Mouse (Mus musculus): Measurements from ENCODE around the gene Hoxd12. TPM values are rescaled to one million over a fixed set of nuclear protein-coding genes. Genes with fewer than 3 reads are reported as not detected.

Hoxd12 gene
- polyA plus RNA-seq, 1 experiment = 3.7 TPM

DNA sequence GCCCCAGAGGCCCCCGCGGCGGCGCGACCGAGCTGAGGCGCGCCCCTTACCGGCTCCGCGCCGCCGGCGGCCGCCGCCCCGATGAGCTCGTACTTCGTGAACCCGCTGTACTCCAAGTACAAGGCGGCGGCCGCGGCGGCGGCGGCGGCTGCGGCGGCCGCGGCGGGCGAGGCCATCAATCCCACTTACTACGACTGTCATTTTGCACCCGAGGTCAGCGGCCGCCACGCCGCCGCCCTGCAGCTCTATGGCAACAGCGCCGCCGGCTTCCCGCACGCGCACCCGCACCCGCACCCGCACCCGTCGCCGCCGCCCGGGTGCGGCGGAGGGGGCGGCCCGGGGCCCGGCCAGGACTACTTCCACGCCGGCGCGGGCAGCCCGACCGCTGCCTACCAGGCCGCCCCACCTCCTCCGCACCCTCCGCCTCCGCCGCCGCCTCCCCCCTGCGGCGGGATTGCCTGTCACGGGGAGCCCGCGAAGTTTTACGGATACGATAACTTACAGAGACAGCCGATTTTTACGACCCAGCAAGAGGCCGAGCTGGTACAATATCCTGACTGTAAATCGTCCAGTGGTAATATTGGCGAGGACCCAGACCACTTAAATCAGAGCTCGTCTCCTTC lies 30.8 kb downstream of the Hoxd12 start:
- Histone ChIP-seq H3K4me3 (ENCODE audit: insufficient read depth, low read length) (peak overlapping the region; percentile 26), H3K4me1 (ENCODE audit: control insufficient read depth, insufficient read depth, low read length) (no peaks in the 10 kb centered on the region), H3K27ac (ENCODE audit: insufficient read depth, low read length) (peak overlapping the region; percentile 28; the same call in 1 of the 2 replicates)
- no peak; the same call in 1 of the 2 replicates for TF ChIP-seq POLR2A (IDR thresholded peaks at IDR 0.05; ENCODE audit: low read depth, low read length)
- TF ChIP-seq CTCF (IDR thresholded peaks at IDR 0.05; ENCODE audit: borderline replicate concordance, insufficient read depth, low read length) = no peak

GRCm38 (mm10) chr2:74706393-74706960 lies 31.7 kb downstream of the Hoxd12 start:
- H3K4me3 ChIP-seq (ENCODE audit: insufficient read depth, low read length) = peak overlapping the region; percentile 26
- no peaks in the 10 kb centered on the region for H3K4me1 ChIP-seq (ENCODE audit: control insufficient read depth, insufficient read depth, low read length)
- TF ChIP-seq CTCF (IDR thresholded peaks at IDR 0.05; ENCODE audit: borderline replicate concordance, insufficient read depth, low read length) = no peak
- TF ChIP-seq POLR2A (IDR thresholded peaks at IDR 0.05; ENCODE audit: low read depth, low read length) = no peak
- no peak overlapping the region for H3K27ac ChIP-seq (ENCODE audit: insufficient read depth, low read length)

DNA sequence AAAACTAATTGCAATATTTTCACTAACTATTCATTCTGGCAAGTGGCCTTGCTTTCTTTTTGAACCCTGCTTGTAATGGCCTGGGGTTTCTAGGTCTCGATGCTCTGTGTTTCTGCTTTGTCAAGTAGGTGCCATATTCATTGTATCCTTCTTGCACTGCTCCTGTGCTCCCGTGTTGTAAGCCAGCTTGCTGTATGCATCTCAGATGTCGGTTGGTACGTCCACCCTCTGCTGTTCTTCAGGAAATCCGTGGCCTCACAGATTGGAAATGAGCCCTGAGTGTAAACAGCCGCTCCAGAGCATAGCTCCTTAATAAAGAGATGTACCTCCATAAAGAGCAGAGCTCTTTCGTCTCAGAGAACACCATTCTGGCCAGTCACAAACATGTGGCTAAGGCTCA lies 32.8 kb downstream of the Hoxd12 start:
- no peaks in the 10 kb centered on the region for H3K4me1 ChIP-seq (ENCODE audit: control insufficient read depth, insufficient read depth, low read length)
- no peak overlapping the region for H3K4me3 ChIP-seq (ENCODE audit: insufficient read depth, low read length)
- H3K27ac ChIP-seq (ENCODE audit: insufficient read depth, low read length) = no peak overlapping the region
- no peak for TF ChIP-seq CTCF (IDR thresholded peaks at IDR 0.05; ENCODE audit: borderline replicate concordance, insufficient read depth, low read length)
- TF ChIP-seq POLR2A (IDR thresholded peaks at IDR 0.05; ENCODE audit: low read depth, low read length) = no peak

GRCm38 (mm10) chr2:74708676-74709075 lies 33.9 kb downstream of the Hoxd12 start:
- H3K4me1 ChIP-seq (ENCODE audit: control insufficient read depth, insufficient read depth, low read length) = no peaks in the 10 kb centered on the region
- no peak overlapping the region for H3K4me3 ChIP-seq (ENCODE audit: insufficient read depth, low read length)
- H3K27ac ChIP-seq (ENCODE audit: insufficient read depth, low read length) = no peak overlapping the region
- TF ChIP-seq CTCF (IDR thresholded peaks at IDR 0.05; ENCODE audit: borderline replicate concordance, insufficient read depth, low read length) (no peak), POLR2A (IDR thresholded peaks at IDR 0.05; ENCODE audit: low read depth, low read length) (no peak)

GRCm38 (mm10) chr2:74709465-74710419 lies 34.9 kb downstream of the Hoxd12 start:
- H3K4me3 ChIP-seq (ENCODE audit: insufficient read depth, low read length) = no peak overlapping the region

GRCm38 (mm10) chr2:74710929-74711543 lies 36.2 kb downstream of the Hoxd12 start:
- Histone ChIP-seq H3K4me1 (ENCODE audit: control insufficient read depth, insufficient read depth, low read length) (no peaks in the 10 kb centered on the region), H3K27ac (ENCODE audit: insufficient read depth, low read length) (peak overlapping the region; percentile 78; the same call in 1 of the 2 replicates), H3K4me3 (ENCODE audit: insufficient read depth, low read length) (peak overlapping the region; percentile 44)
- TF ChIP-seq CTCF (IDR thresholded peaks at IDR 0.05; ENCODE audit: borderline replicate concordance, insufficient read depth, low read length) (no peak), POLR2A (IDR thresholded peaks at IDR 0.05; ENCODE audit: low read depth, low read length) (no peak; the same call in 1 of the 2 replicates)

More at GRCm38 (mm10) chr2:74709465-74710419, 34.9 kb downstream of the Hoxd12 start:
- H3K27ac ChIP-seq (ENCODE audit: insufficient read depth, low read length) = no peak overlapping the region
- TF ChIP-seq CTCF (IDR thresholded peaks at IDR 0.05; ENCODE audit: borderline replicate concordance, insufficient read depth, low read length) = no peak
- H3K4me1 ChIP-seq (ENCODE audit: control insufficient read depth, insufficient read depth, low read length) = no peaks in the 10 kb centered on the region

GRCm38 (mm10) chr2:74711721-74712621 lies 37.2 kb downstream of the Hoxd12 start, which contains the start of the genes Hoxd3 and Hoxd4:
Gene Hoxd3 (plus strand): TSS chr2:74711927.
Gene Hoxd4 (plus strand): TSS chr2:74711929.
- peak within 1 kb of the TSS; percentile 44 for H3K4me3 ChIP-seq (ENCODE audit: insufficient read depth, low read length)
- peak within 1 kb of the TSS; percentile 78 for H3K27ac ChIP-seq (ENCODE audit: insufficient read depth, low read length)
- no peaks in the 10 kb centered on the region for H3K4me1 ChIP-seq (ENCODE audit: control insufficient read depth, insufficient read depth, low read length)
- TF ChIP-seq POLR2A (IDR thresholded peaks at IDR 0.05; ENCODE audit: low read depth, low read length) (no peak), CTCF (IDR thresholded peaks at IDR 0.05; ENCODE audit: borderline replicate concordance, insufficient read depth, low read length) (no peak)

GRCm38 (mm10) chr2:74713239-74714150 lies 38.7 kb downstream of the Hoxd12 start:
- Histone ChIP-seq H3K4me1 (ENCODE audit: control insufficient read depth, insufficient read depth, low read length) (no peaks in the 10 kb centered on the region), H3K4me3 (ENCODE audit: insufficient read depth, low read length) (0 out of 2 replicates have a peak overlapping the region, but pooled peaks have one; percentile 2)
- no peak for TF ChIP-seq CTCF (IDR thresholded peaks at IDR 0.05; ENCODE audit: borderline replicate concordance, insufficient read depth, low read length)
- TF ChIP-seq POLR2A (IDR thresholded peaks at IDR 0.05; ENCODE audit: low read depth, low read length) = no peak; the same call in 1 of the 2 replicates

More at GRCm38 (mm10) chr2:74713239-74714150, 38.7 kb downstream of the Hoxd12 start:
- peak overlapping the region; percentile 72 for H3K27ac ChIP-seq (ENCODE audit: insufficient read depth, low read length)
